Mouse (Mus musculus) MEL (cell line): Measurements from ENCODE around the gene Tenm3.

Experiments used
- CTCF ChIP-seq, 3 experiments: IDR thresholded peaks in 2 of 3; conservative IDR thresholded peaks in 1 of 3; 2 replicates each; pipeline ENCODE4 v1.5.1; 2011 to 2012; ENCODE audit warnings: low read length in 3 of 3, low read depth in 2 of 3, mild to moderate bottlenecking in 2 of 3, improper control_type of control experiment in 1 of 3, inconsistent platforms in 1 of 3, mixed read lengths in 1 of 3, moderate library complexity in 1 of 3; ENCODE audit not compliant: control insufficient read depth in 1 of 3, insufficient read depth in 1 of 3, poor library complexity in 1 of 3, severe bottlenecking in 1 of 3
- MEF2A ChIP-seq: IDR thresholded peaks from 2 replicates; pipeline ENCODE4 v1.6.1; 2014; ENCODE audit warnings: low read depth, mild to moderate bottlenecking, inconsistent platforms, low read length, improper control_type of control experiment; ENCODE audit not compliant: poor library complexity, insufficient replicate concordance, severe bottlenecking; ENCODE audit errors: extremely low read depth
- POLR2A ChIP-seq, 2 experiments: IDR thresholded peaks; 2 replicates each; pipeline ENCODE4 v1.6.1; 2011 to 2012; ENCODE audit warnings: low read length in 2 of 2, mild to moderate bottlenecking in 2 of 2, control low read depth in 1 of 2, improper control_type of control experiment in 1 of 2, low read depth in 1 of 2, moderate library complexity in 1 of 2; ENCODE audit not compliant: control insufficient read depth in 1 of 2, insufficient read depth in 1 of 2, poor library complexity in 1 of 2
- USF1 ChIP-seq: IDR thresholded peaks from 2 replicates; pipeline ENCODE4 v1.6.1; 2014; ENCODE audit warnings: low read depth, mild to moderate bottlenecking, inconsistent platforms, low read length, improper control_type of control experiment, moderate library complexity
- USF2 ChIP-seq, 2 experiments: IDR thresholded peaks; 2 replicates each; pipeline ENCODE4 v1.6.1; 2011 to 2012; ENCODE audit warnings: improper control_type of control experiment in 2 of 2, low read length in 2 of 2, borderline replicate concordance in 1 of 2, inconsistent platforms in 1 of 2, low read depth in 1 of 2, mild to moderate bottlenecking in 1 of 2; ENCODE audit not compliant: insufficient read depth in 1 of 2
- ZMIZ1 ChIP-seq: IDR thresholded peaks from 2 replicates; pipeline ENCODE4 v1.6.1; 2012; ENCODE audit warnings: low read depth, mild to moderate bottlenecking, inconsistent platforms, low read length, improper control_type of control experiment, moderate library complexity

DNA sequence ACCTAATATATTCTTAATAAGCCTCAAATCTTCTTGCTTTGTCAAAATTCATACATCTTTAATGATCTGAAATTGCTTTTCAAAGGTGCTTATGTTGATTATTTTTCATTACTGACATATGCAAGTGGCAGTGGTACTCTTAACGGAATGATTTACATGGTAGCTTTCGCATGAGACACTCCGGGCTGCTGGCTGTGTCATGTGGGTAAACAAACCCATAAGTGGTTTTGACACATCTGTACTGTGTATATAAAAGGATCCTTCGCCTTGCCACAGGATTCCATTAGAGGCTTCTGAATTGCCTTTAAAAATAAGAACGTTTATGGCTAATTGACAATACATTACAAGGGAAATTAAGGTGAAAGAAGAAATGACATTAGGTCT is 529.8 kb downstream of the Tenm3 start:
- TF ChIP-seq CTCF (IDR thresholded peaks at IDR 0.05 in 2 of 3, conservative IDR thresholded peaks at IDR 0.05 in 1 of 3; ENCODE audit: control insufficient read depth in 1 of 3, insufficient read depth in 1 of 3, low read depth in 2 of 3, low read length in 3 of 3, poor library complexity in 1 of 3, severe bottlenecking in 1 of 3): no peak
- no peak for TF ChIP-seq ZMIZ1
- TF ChIP-seq USF1: no peak
- no peak for TF ChIP-seq MEF2A
- no peak for TF ChIP-seq POLR2A (IDR thresholded peaks at IDR 0.05; ENCODE audit: control insufficient read depth in 1 of 2, insufficient read depth in 1 of 2, low read depth in 1 of 2, low read length in 2 of 2, poor library complexity in 1 of 2)
- no peak for TF ChIP-seq USF2 (IDR thresholded peaks at IDR 0.05; ENCODE audit: borderline replicate concordance in 1 of 2, insufficient read depth in 1 of 2, low read depth in 1 of 2, low read length in 2 of 2)
